Mouse (Mus musculus) telencephalon, adult 2 months (tissue): ENCODE data around the gene Hivep1.

Experiments
- DNase-seq: peaks from one replicate; pipeline ENCODE4 v3.0.0-alpha.2; 2011; ENCODE audit warnings: low read depth, low spot score

Hivep1 gene

DNA sequence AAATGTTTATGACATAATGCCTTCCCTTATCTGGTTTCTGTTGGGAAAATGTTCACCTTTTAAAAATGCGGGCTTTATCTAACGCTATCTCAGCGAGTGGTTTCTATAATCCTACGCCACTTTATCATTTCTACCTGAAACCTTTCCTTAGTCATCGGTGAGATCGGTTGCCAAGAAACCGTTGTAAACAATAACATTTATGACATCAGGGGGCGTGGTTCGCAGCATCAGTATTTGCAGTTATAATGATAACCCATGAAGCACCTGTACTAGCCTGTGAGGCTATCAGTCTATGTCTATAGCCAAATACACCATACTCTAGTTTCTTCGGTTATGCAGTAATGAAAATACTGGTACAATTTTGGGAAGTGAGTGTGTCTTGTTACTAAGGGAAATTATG is 177.0 kb downstream of the Hivep1 start:
- DNase-seq = no peak

DNA sequence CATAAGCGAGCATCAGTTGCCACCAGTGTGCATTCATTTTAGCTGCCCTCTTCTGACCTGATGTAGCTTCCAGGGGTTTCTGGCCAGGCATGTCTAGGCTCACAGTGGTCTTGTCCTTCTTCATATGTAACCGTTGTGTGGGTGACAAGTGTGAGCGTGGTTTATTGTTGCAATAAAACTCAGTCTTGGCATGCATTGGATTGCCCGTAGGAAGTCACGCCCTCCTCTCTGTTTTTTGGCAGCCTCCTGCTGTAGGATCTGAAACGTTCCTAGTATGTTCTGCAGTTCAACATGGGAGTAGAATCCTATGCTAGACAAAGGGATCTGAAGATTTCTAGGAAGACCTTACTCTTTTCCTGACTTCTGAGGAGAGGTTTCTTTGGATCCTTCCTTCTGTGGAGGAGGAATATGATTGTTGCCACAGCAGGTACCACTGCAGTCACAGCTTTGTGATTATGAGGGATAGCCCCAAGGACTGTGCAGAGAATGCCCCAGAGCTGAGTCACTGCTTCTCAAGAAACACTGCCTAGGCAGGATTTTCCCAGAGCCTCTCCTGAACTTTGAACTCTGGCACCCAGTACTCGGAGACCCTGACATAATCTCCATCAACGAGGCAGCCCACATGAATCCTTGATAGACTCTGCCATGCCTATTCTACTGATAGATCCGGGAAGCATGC is 182.1 kb downstream of the Hivep1 start:
- DNase-seq = no peak

DNA sequence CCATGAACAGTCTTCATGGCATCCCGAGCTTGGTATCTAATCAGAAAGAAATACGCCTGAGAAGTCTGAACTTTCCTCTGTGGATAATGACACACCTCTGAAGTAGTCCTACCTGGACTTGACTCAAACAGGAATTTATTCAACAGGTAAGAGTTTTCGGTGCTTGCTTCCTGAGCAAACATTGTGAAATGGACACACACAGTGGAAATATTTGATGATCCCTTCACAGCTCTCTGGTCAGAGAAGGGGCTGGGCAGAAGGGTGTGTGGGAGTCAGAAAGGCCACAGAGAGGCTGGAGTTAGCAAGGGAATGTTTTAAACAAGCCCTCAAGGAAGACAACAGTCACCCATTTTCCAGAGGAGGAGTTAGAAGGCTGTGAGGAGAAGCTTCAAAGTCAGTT is 186.7 kb downstream of the Hivep1 start:
- no peak for DNase-seq

DNA sequence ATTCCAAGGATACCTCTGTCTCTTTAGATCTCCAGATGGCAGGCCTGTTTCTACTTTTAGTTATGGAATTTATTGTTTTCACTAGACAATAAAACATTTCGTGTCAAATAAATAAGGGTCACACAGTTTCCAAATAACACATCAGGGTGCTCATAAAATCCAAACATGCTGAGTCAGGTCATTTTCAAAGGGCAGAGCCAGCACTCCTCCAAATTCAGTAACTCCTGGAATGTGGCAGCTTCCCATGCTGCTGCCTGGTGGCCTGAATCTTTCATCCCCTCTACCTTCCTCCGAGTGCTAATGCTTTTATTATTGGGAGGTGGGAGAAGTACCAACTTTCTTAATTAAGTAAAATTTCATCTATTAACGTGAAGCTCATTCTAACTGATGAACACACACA is 190.3 kb downstream of the Hivep1 start:
- DNase-seq = no peak
